Mouse (Mus musculus) limb, embryonic 13.5 days (tissue): ENCODE data around the gene Wdr83os. TPM values are rescaled to one million over a fixed set of nuclear protein-coding genes. Genes with fewer than 3 reads are reported as not detected.

ENCODE experiments used
- ATAC-seq: fragments of 200-750 bp; cut with Nextera tagmentation; 2 replicates; pipeline ENCODE4 v1.8.0; 2017; ENCODE audit warnings: low read depth, moderate number of reproducible peaks, moderate TSS enrichment; ENCODE audit not compliant: low FRiP score
- H3K27ac ChIP-seq: fragments of 300-500 bp; sonication (generic); 2 replicates; pipeline ENCODE4 v1.5.1; 2015; ENCODE audit warnings: inconsistent platforms, mild to moderate bottlenecking, moderate library complexity
- H3K27me3 ChIP-seq: fragments of 300-500 bp; sonication (generic); 2 replicates; pipeline ENCODE4 v1.6.1; 2015; ENCODE audit warnings: mild to moderate bottlenecking, inconsistent platforms
- H3K36me3 ChIP-seq: fragments of 300-500 bp; sonication (generic); 2 replicates; pipeline ENCODE4 v1.6.1; 2015; ENCODE audit warnings: inconsistent platforms, mild to moderate bottlenecking, moderate library complexity
- H3K4me1 ChIP-seq: fragments of 300-500 bp; sonication (generic); 2 replicates; pipeline ENCODE4 v1.6.1; 2015; ENCODE audit warnings: inconsistent platforms
- H3K4me2 ChIP-seq: fragments of 300-500 bp; sonication (generic); replicated peaks from 2 replicates; pipeline ENCODE4 v1.6.1; 2015; ENCODE audit warnings: inconsistent platforms, mild to moderate bottlenecking, moderate library complexity
- H3K4me3 ChIP-seq: fragments of 300-500 bp; sonication (generic); 2 replicates; pipeline ENCODE4 v1.5.1; 2015; ENCODE audit warnings: moderate library complexity, mild to moderate bottlenecking, inconsistent platforms
- H3K9ac ChIP-seq: fragments of 300-500 bp; sonication (generic); 2 replicates; pipeline ENCODE4 v1.6.1; 2015; ENCODE audit warnings: mild to moderate bottlenecking, inconsistent platforms
- H3K9me3 ChIP-seq: fragments of 300-500 bp; sonication (generic); 2 replicates; pipeline ENCODE4 v1.6.1; 2016; ENCODE audit warnings: inconsistent platforms
- WGBS: fragments of 180-500 bp; shearing (Covaris S2); methylation state at CpG from one replicate; pipeline ENCODE4 v1.1.7; 2015; 5-methylcytosine and 5-hydroxymethylcytosine counted together
- polyA plus RNA-seq: library from polyadenylated mRNA; unstranded; fragments of >200 nt; fragmentation: Nextera tagmentation; extraction: Ambion mirVana; gene quantifications from 2 replicates; pipeline ENCODE4 v1.2.1, GENCODE M21; 2015

Wdr83os gene
- 111 and 127 TPM in 2 replicates for polyA plus RNA-seq

- Histone ChIP-seq H3K27ac (peak within 1 kb of the TSS; percentile 44; the same call in 1 of the 2 replicates), H3K36me3 (peaks cover 28% of the 10 kb centered on the region), H3K27me3 (no peaks in the 10 kb centered on the region), H3K4me3 (peak within 1 kb of the TSS; percentile 89), H3K9ac (peak within 1 kb of the TSS; percentile 88), H3K4me2 (peak within 1 kb of the TSS; percentile 96), H3K9me3 (no peaks in the 10 kb centered on the region), H3K4me1 (peaks cover 37% of the 10 kb centered on the region)
- WGBS, result under 1% methylated on average over 30 of the region's 30 CpGs
- peak; percentile 5 for ATAC-seq
Measured at GRCm38 (mm10) chr8:85080532-85081215, at the start of gene Wdr83os. Gene Wdr83os, plus strand, starts transcription at chr8:85080740.

GRCm38 (mm10) chr8:85032622-85033311 is 47.8 kb upstream of the Wdr83os start:
- Histone ChIP-seq H3K9me3 (no peaks in the 10 kb centered on the region), H3K4me1 (peaks cover 26% of the 10 kb centered on the region), H3K27ac (no peak overlapping the region), H3K9ac (no peak overlapping the region), H3K4me3 (no peak overlapping the region), H3K27me3 (no peaks in the 10 kb centered on the region), H3K36me3 (peaks cover 50% of the 10 kb centered on the region), H3K4me2 (no peak overlapping the region)
- WGBS, result 88% methylated on average over 4 of the region's 4 CpGs
- no peak for ATAC-seq

GRCm38 (mm10) chr8:85033867-85034266 is 46.7 kb upstream of the Wdr83os start:
- no peak overlapping the region for H3K27ac ChIP-seq
- H3K27me3 ChIP-seq, result no peaks in the 10 kb centered on the region
- no peaks in the 10 kb centered on the region for H3K9me3 ChIP-seq
- ATAC-seq, result no peak
- H3K36me3 ChIP-seq, result peaks cover 50% of the 10 kb centered on the region
- no peak overlapping the region for H3K4me3 ChIP-seq
- peaks cover 22% of the 10 kb centered on the region for H3K4me1 ChIP-seq
- WGBS, result 55% methylated on average over 1 of the region's 1 CpGs
- no peak overlapping the region for H3K9ac ChIP-seq
- 0 out of 2 replicates have a peak overlapping the region, but pooled peaks have one; percentile 84 for H3K4me2 ChIP-seq

- Histone ChIP-seq H3K27ac (0 out of 2 replicates have a peak overlapping the region, but pooled peaks have one; percentile 100), H3K9me3 (no peaks in the 10 kb centered on the region), H3K4me2 (peak overlapping the region; percentile 84), H3K4me3 (peak overlapping the region; percentile 86), H3K9ac (peak overlapping the region; percentile 78), H3K36me3 (peaks cover 43% of the 10 kb centered on the region), H3K27me3 (no peaks in the 10 kb centered on the region), H3K4me1 (peaks cover 24% of the 10 kb centered on the region)
- no peak for ATAC-seq
- 2% methylated on average over 13 of the region's 13 CpGs for WGBS
Measured at GRCm38 (mm10) chr8:85034764-85035163, 45.8 kb upstream of the Wdr83os start.

- H3K9me3 ChIP-seq, result no peaks in the 10 kb centered on the region
- H3K27me3 ChIP-seq, result no peaks in the 10 kb centered on the region
- peaks cover 28% of the 10 kb centered on the region for H3K4me1 ChIP-seq
- peak overlapping the region; percentile 86 for H3K4me3 ChIP-seq
- H3K9ac ChIP-seq, result peak overlapping the region; percentile 78
- WGBS, result 6% methylated on average over 12 of the region's 12 CpGs
- H3K36me3 ChIP-seq, result peaks cover 43% of the 10 kb centered on the region
- peak overlapping the region; percentile 100 for H3K27ac ChIP-seq
- no peak for ATAC-seq
- peak overlapping the region; percentile 84 for H3K4me2 ChIP-seq
Measured at GRCm38 (mm10) chr8:85035165-85035727, 45.3 kb upstream of the Wdr83os start.

GRCm38 (mm10) chr8:85035728-85036310 is 44.7 kb upstream of the Wdr83os start:
- peaks cover 28% of the 10 kb centered on the region for H3K4me1 ChIP-seq
- H3K4me2 ChIP-seq, result peak overlapping the region; percentile 84
- H3K36me3 ChIP-seq, result peaks cover 43% of the 10 kb centered on the region
- WGBS, result 0% methylated on average over 15 of the region's 15 CpGs
- peak overlapping the region; percentile 78 for H3K9ac ChIP-seq
- peak overlapping the region; percentile 86 for H3K4me3 ChIP-seq
- H3K27me3 ChIP-seq, result no peaks in the 10 kb centered on the region
- peak overlapping the region; percentile 100 for H3K27ac ChIP-seq
- H3K9me3 ChIP-seq, result no peaks in the 10 kb centered on the region
- ATAC-seq, result peak; percentile 16; the same call in 1 of the 2 replicates

- Histone ChIP-seq H3K27me3 (no peaks in the 10 kb centered on the region), H3K36me3 (peaks cover 45% of the 10 kb centered on the region), H3K9me3 (no peaks in the 10 kb centered on the region), H3K4me3 (peak overlapping the region; percentile 86), H3K4me1 (peaks cover 28% of the 10 kb centered on the region), H3K27ac (peak overlapping the region; percentile 100), H3K9ac (peak overlapping the region; percentile 78), H3K4me2 (peak overlapping the region; percentile 84)
- peak; percentile 37 for ATAC-seq
- WGBS, result 0% methylated on average over 9 of the region's 9 CpGs
Measured at GRCm38 (mm10) chr8:85036381-85036717, 44.2 kb upstream of the Wdr83os start.

GRCm38 (mm10) chr8:85036718-85037365 is 43.7 kb upstream of the Wdr83os start, which contains the start of gene Tnpo2:
Gene Tnpo2, plus strand, starts transcription at chr8:85036915.
- Histone ChIP-seq H3K27ac (peak within 1 kb of the TSS; percentile 100), H3K4me2 (peak within 1 kb of the TSS; percentile 93), H3K27me3 (no peaks in the 10 kb centered on the region), H3K9ac (peak within 1 kb of the TSS; percentile 95), H3K9me3 (no peaks in the 10 kb centered on the region), H3K4me1 (peaks cover 28% of the 10 kb centered on the region), H3K36me3 (peaks cover 45% of the 10 kb centered on the region), H3K4me3 (peak within 1 kb of the TSS; percentile 86)
- peak; percentile 91 for ATAC-seq
- under 1% methylated on average over 57 of the region's 59 CpGs for WGBS

- peak; percentile 58; the same call in 1 of the 2 replicates for ATAC-seq
- H3K27ac ChIP-seq, result peak overlapping the region; percentile 100
- H3K9ac ChIP-seq, result peak overlapping the region; percentile 95
- no peaks in the 10 kb centered on the region for H3K27me3 ChIP-seq
- H3K36me3 ChIP-seq, result peaks cover 45% of the 10 kb centered on the region
- WGBS, result under 1% methylated on average over 14 of the region's 14 CpGs
- no peaks in the 10 kb centered on the region for H3K9me3 ChIP-seq
- peak overlapping the region; percentile 93 for H3K4me2 ChIP-seq
- H3K4me3 ChIP-seq, result peak overlapping the region; percentile 86
- H3K4me1 ChIP-seq, result peaks cover 28% of the 10 kb centered on the region
Measured at GRCm38 (mm10) chr8:85037366-85037680, 43.2 kb upstream of the Wdr83os start.

- WGBS, result under 1% methylated on average over 57 of the region's 57 CpGs
- Histone ChIP-seq H3K4me1 (peaks cover 28% of the 10 kb centered on the region), H3K27ac (peak overlapping the region; percentile 100), H3K36me3 (peaks cover 43% of the 10 kb centered on the region), H3K4me3 (peak overlapping the region; percentile 86), H3K4me2 (peak overlapping the region; percentile 93), H3K9me3 (no peaks in the 10 kb centered on the region), H3K27me3 (no peaks in the 10 kb centered on the region), H3K9ac (peak overlapping the region; percentile 95)
- ATAC-seq, result 0 out of 2 replicates have a peak, but pooled peaks have one; percentile 1
Measured at GRCm38 (mm10) chr8:85037681-85038531, 42.6 kb upstream of the Wdr83os start.

GRCm38 (mm10) chr8:85043619-85044018 is 36.9 kb upstream of the Wdr83os start:
- WGBS, result 93% methylated on average over 6 of the region's 6 CpGs
- no peak overlapping the region for H3K4me3 ChIP-seq
- no peak overlapping the region for H3K9ac ChIP-seq
- H3K27me3 ChIP-seq, result no peaks in the 10 kb centered on the region
- no peaks in the 10 kb centered on the region for H3K9me3 ChIP-seq
- no peak for ATAC-seq
- peaks cover 13% of the 10 kb centered on the region for H3K4me1 ChIP-seq
- H3K4me2 ChIP-seq, result no peak overlapping the region
- no peak overlapping the region for H3K27ac ChIP-seq
- H3K36me3 ChIP-seq, result peaks cover 87% of the 10 kb centered on the region
